Mouse (Mus musculus) mouse trophoblast stem cell (cell line): Measurements from ENCODE around the gene Tbrg4.

ENCODE experiments used
- in situ Hi-C, 2 experiments: fragments of 300-500 bp; cut with MseI, MboI; formaldehyde crosslinking; loops; 2 replicates in 1 of 2; 3 replicates in 1 of 2; pipeline ENCODE4 v1.15.1; 2025

Gene Tbrg4

GRCm38 (mm10) chr11:6625478-6626387 lies at the start of gene Tbrg4:
Gene Tbrg4 (minus strand): TSS chr11:6626067.
- in situ Hi-C loops = no loop called here

GRCm38 (mm10) chr11:6675402-6675801 lies 49.5 kb upstream of the Tbrg4 start:
- in situ Hi-C loops = no loop called here

DNA sequence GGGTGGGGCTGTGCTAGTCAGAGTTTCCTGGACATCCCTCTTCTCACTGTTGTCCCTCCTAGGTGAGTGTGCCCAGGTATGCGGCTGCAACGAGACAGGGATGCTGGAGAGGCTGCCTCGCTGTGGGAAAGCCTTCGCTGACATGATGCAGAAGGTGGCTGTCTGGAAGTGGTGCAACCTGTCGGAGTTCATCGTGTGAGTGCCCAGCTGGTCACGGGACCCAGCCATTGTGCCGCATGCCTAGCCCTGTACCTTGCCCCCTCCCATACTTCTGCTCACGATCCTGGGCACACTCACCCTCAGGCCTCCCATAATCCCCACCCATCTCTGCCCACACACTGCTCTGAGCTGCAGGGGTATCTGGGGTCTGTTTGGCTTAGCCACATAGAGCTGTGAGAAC lies 48.8 kb upstream of the Tbrg4 start:
- in situ Hi-C loops = no loop called here

DNA sequence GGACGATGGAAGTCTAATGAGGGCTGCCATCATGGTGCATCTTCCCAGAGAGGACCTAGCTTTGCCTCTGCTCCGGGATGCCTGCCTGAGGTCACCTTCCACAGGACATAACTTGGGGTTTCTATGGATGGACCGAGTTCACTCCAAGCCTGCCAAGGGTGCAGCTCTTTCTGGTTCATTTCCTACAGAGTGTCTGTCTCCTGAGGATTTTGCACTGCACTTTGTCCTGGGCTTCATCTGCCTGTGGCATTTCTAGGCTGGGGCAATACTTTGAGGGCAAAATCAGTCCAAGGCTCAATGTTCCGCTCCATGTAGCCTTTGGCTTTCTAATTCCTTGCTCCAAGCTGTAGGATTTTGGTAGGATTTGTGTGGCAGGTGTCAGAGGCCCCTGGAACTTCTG lies 45.0 kb upstream of the Tbrg4 start:
- in situ Hi-C loops = no loop called here

DNA sequence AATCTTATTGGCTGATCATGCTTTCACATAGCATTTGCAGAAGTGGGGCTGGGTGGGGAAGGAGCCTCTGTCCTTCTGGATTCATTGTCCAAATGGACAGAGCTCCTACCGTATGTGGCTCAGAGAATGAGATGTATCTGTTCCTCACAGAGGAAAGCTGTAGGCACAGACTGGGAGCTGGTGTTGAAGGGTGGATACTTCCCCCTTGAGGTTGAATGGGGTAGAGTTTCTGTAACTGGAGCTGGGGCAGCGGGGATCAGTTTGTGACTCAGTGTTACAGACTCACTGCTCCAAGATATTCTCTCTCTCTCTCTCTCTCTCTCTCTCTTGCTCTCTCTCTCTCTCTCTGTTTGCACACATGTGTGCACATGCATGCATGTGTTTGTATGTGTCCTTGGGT lies 44.2 kb upstream of the Tbrg4 start:
- in situ Hi-C loops = no loop called here

DNA sequence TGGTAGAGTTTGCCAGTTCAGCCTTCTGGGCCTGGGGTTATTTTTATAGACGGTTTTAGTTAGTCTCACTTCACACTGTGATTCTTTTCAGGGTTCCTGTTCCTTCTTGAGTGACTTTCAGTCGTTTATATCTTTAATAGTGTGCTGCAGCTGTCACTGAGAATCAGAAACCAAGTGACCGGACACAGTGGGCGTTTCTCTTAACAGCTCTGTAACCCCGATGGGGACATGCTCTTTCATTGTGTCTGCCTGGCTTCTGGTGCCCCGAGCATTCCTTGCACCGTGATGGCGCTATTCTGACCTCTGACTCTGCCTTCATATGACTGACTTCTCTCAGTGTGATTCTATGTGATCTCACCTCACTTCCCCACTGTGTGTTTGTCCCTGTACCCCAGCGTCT lies 43.2 kb upstream of the Tbrg4 start:
- in situ Hi-C loops = no loop called here

- in situ Hi-C loops = no loop called here
These were observed 40.8 kb upstream of the Tbrg4 start for GRCm38 (mm10) chr11:6666634-6667033.

GRCm38 (mm10) chr11:6661206-6661605 lies 35.3 kb upstream of the Tbrg4 start:
- in situ Hi-C loops = no loop called here

- in situ Hi-C loops = loop anchor here (10.0 kb wide), 2 partner anchors 477 to 487 kb away; no protein-coding TSS in a partner anchor
These were observed 32.4 kb upstream of the Tbrg4 start, which contains the start of gene Ramp3 for GRCm38 (mm10) chr11:6658271-6658670. Gene Ramp3 (plus strand): TSS chr11:6658521.

- in situ Hi-C loops = loop anchor here (5.0 to 10.0 kb wide), 3 partner anchors 112 to 490 kb away; no protein-coding TSS in a partner anchor
These were observed 29.0 kb upstream of the Tbrg4 start for GRCm38 (mm10) chr11:6654903-6655302.

DNA sequence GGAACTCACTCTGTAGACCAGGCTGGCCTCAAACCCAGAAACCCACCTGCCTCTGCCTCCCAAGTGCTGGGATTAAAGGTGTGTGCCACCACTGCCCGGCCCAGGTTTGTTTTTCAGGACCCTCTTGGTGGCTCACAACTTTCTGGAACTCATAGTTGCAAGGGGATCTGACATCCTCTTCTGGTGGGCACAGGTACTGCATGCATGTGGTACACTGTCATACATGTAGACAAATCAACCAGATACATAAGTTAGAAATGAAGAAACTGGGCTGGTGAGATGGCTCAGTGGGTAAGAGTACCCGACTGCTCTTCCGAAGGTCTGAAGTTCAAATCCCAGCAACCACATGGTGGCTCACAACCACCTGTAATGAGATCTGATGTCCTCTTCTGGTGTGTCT lies 27.1 kb upstream of the Tbrg4 start:
- in situ Hi-C loops = loop anchor here (5.0 to 10.0 kb wide), 3 partner anchors 114 to 492 kb away; no protein-coding TSS in a partner anchor

- in situ Hi-C loops = loop anchor here (5.0 to 10.0 kb wide), 3 partner anchors 117 to 494 kb away; no protein-coding TSS in a partner anchor
These were observed 24.7 kb upstream of the Tbrg4 start for GRCm38 (mm10) chr11:6650519-6650918.

DNA sequence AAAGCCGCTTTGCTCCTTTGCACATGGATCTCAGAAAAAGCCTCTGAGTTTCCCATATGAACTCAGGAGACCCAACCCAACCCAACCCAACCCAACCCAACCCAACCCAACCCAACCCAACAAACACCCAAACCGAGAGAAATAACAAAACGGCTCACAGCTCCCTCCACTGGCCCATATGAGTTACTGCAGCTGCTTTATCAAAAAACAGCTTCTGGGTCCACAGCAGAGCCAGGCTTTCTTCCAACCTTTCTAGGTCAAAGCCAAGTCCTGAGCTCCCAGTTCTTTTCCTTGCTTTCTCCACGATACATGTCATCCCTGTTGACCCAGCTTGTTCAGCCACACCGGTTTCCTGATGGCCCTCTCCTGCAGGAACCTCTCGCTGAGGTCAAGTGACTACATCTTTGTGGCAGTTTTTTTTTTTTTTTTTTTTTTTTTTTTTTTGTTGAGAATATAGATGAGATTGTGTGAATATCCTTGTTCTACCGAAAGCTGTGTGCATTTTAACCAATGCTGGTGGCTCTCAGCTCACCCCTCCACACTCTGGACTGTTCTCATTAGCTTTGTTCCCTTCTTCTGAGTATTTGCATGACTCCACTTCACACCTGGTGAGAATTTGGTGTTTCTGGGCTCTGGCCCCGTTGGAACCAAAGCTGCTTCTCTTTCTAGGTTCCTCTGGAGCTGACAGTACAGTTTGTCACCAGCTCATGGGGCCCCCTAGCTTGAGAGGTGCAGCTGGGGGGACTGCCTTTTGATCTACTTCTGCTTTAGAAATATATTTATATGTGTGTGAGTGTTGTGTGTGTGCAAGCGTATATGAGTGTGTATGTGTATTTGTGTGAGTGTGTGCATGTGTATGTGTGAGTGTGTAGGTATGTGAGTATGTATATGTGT lies 22.2 kb upstream of the Tbrg4 start:
- in situ Hi-C loops = no loop called here

GRCm38 (mm10) chr11:6644566-6644965 lies 18.7 kb upstream of the Tbrg4 start:
- in situ Hi-C loops = no loop called here

DNA sequence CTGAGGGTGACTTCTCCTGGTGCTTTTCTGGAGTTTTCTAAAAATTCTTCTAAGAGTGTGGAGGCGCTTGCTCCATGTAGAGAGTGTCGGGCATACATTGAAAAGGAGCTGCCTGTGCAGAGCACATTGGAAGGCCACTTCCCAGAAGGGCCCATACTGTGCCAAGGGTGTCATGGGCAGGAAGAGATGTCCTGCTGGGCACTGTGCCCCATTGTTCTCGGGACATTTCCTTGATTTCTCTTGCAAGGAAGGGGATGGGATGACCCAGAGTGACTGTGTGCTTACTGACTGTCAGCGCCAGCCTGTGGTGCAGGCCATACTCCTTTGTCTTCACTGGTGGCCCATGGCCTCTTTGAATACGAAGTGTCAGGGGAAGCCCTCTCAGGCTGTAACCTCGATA lies 13.2 kb upstream of the Tbrg4 start:
- in situ Hi-C loops = no loop called here

- in situ Hi-C loops = no loop called here
These were observed 12.7 kb upstream of the Tbrg4 start, which contains the start of gene Wap for GRCm38 (mm10) chr11:6638537-6638936. Gene Wap (minus strand): TSS chr11:6638637.

DNA sequence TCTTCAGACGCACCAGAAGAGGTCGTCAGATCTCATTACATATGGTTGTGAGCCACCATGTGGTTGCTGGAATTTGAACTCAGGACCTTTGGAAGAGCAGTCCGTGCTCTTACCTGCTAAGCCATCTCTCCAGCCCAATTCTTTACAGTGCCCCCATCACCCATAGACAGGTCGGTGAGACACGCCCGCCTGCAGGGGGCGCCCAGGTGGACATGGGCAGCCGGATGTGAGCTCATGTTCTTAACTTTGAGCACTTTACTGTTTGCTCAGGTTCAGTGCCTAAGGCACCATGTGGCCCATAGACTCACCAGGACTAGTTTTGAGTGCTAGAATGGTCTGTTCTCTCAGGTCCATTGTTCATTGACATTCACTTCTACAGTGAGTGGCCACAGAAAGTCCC lies 10.3 kb upstream of the Tbrg4 start:
- in situ Hi-C loops = no loop called here

DNA sequence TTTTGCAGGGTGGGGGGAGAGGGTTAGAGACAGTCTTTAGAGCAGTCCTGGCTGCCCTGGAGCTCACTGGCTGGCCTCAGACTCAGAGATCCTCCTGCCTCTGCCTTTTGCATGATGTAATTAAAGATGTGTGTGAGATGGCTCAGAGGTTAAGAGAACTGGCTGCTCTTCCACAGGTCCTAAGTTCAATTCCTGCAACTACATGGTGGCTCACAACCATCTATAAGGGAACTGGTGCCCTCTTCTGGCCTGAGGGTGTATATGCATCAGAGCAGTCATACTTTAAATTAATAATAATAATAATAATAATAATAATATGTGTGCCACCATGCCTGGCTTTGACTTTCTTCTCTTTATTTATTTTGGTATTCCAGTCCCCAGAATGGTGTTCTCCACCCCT lies 3.8 kb upstream of the Tbrg4 start:
- in situ Hi-C loops = no loop called here

- in situ Hi-C loops = no loop called here
These were observed 2.7 kb upstream of the Tbrg4 start for GRCm38 (mm10) chr11:6628568-6628967.

GRCm38 (mm10) chr11:6627731-6628130 lies 1.9 kb upstream of the Tbrg4 start:
- in situ Hi-C loops = no loop called here

DNA sequence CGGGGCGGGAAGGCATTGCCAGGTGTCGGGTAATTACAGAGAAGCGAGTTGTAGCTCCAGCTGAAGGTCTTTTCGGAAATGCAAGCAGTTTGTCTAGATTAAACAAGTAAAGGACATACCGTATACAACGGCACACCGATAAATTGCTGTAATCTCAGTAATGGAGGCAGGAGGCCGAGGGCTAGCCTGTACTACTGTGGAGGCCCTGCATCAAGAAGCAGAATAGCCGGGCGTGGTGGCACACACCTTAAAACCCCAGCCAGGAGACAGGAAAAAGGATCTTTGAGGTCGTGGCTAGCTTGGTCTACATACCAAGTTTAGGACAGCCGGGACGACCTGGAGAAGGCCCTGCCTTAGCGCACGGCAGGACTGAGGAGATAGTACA lies 513 bp upstream of the Tbrg4 start:
- in situ Hi-C loops = no loop called here
